Mouse (Mus musculus) brain, embryonic 14.5 days (tissue): ENCODE data around the gene Pde9a. TPM values are rescaled to one million over a fixed set of nuclear protein-coding genes. Genes with fewer than 3 reads are reported as not detected.

ENCODE experiments used
- DNase-seq: peaks from one replicate; pipeline ENCODE4 v3.0.0-alpha.2; 2011; ENCODE audit warnings: low read depth
- CTCF ChIP-seq: fragments of 200-500 bp; IDR thresholded peaks from 2 replicates; pipeline ENCODE4 v1.5.1; 2012; ENCODE audit warnings: inconsistent platforms, mild to moderate bottlenecking, moderate library complexity, borderline replicate concordance; ENCODE audit not compliant: insufficient read depth, insufficient read length; ENCODE audit errors: extremely low read depth
- POLR2A ChIP-seq: fragments of 200-500 bp; IDR thresholded peaks from 2 replicates; pipeline ENCODE4 v1.6.1; 2012; ENCODE audit warnings: mild to moderate bottlenecking, inconsistent platforms, borderline replicate concordance; ENCODE audit not compliant: poor library complexity, insufficient read depth, insufficient read length, severe bottlenecking; ENCODE audit errors: extremely low read depth
- polyA plus RNA-seq: library from polyadenylated mRNA; depleted of rRNA; stranded (reverse); fragments of >200 nt; gene quantifications from 2 replicates; pipeline ENCODE4 v1.2.3, GENCODE M21; 2012

The Pde9a gene
- polyA plus RNA-seq, 1 experiment = 60.9 TPM

DNA sequence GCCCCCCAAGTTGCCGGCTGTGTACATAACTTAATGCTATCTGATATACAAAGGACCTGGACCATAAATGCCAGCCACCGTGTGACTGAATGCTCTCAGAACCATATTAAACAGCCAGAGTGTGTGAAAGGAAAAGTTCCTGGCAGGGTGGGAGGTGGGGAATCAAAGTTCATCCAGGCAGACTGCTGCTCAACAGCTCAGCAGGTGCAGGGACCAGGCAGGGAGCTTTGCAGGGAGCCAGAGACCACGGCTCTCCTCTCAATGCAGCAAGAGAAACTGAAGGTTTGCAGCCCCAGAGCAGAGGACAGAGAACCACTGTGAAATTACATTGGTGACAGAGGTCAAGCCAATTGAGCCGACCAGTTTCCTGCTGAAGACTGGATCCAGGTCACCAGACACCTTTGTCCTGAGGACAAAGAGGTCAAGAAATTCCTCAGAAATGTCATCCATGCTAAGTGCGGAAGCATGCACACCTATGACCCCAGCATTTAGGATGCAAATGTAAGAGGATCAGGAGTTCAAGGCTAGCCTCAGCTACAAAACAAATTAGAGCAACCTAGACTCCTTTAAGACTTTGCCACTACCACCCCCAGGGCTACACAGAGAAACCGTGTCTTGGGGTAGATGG is 101.5 kb downstream of the Pde9a start:
- TF ChIP-seq POLR2A = no peak
- TF ChIP-seq CTCF = no peak
- no peak for DNase-seq

DNA sequence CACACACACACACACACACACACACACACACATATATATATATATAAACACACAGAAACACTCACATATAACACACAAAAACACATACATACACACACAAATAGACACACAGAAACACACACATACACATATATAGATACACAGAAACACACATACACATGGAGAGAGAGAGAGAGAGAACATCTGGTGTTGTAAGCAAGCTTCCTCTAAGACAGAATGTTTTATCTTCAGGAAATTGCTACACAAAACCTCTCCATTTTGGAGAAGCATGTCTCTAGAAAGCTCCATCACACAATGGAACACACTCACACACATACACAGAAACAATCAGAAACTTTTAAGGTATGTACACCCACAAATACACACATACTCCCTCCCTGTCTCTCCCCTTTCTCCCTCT is 105.3 kb downstream of the Pde9a start:
- no peak for DNase-seq
- TF ChIP-seq POLR2A = no peak
- TF ChIP-seq CTCF = no peak

DNA sequence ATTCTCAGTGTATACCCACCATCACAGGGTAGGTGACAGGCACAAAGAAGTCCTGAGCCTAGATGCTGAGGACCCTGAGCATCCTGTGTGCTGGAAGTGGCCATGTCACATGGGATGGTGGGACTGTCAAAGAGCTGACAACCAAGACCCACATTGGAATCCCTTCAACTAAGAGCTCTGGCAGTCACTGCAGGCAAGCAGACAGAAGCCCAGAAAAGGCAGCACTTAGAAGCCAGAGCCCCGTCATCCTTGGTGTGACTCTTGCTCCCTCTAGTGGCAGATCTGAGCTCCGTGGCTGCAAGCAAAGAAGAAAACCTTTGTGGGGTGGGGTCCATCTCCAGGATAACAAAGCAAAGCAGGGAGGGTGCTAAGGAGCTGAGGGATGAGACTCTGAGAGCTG is 106.4 kb downstream of the Pde9a start:
- peak; percentile 95 for DNase-seq
- peak; percentile 99 for TF ChIP-seq CTCF
- no peak for TF ChIP-seq POLR2A

DNA sequence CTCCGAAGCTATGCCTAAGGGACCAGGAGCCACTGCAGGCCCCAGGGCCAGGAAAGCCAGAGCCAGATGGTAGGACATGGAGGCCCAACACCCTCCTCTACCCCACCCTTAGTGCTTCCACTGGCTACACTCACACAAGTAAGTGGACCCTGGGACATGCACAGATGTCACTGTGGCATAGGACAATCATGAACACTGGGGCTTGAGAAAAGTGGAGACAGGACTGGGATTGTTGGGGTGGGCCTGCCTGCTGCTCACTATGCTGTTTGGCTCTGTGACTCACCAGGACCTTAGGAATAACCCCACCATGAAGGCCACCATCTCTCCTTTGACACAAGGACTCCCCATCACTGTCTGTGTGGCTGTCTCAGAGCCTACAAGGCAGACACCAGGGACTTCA is 109.0 kb downstream of the Pde9a start:
- TF ChIP-seq POLR2A (no peak), CTCF (no peak)
- no peak for DNase-seq

DNA sequence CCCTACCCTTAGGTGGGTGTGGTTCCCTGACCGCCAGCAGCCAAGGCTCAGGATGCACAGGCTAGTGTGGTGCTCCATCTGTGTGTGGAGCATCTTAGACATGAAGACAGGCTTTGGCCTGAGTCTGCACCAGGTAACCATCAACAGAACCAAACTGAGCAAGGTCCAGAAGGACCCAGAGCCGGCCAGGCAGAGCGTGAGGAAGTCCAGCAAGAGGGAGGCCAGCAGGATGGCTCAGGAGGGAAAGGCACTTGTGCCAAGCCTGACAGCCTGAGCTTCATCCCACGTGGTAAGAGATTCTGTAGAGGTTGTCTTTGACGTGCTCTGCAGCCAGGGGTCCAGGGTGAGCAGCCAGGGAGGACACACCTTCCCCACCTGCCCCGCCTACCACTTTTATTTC is 111.7 kb downstream of the Pde9a start:
- DNase-seq = no peak
- TF ChIP-seq POLR2A = no peak
- TF ChIP-seq CTCF = no peak

DNA sequence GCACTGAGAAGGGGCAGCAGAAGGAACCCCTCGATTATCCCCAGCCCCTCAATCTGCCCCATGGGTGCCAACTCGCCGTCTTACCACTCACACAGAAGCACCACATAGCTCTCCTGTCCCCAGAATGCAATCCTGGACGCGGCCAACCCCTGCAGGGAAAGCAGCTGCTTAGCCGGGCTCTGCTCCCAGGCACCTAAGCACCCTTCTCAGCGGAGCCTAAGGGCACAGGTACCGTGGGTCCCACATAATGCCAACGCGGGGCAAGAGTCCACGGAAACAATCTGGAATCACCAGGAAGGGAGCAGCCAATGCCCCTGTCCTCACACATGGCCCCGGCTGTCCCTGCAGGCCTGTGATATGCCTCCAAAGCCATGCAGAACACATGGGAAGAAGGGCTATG is 113.7 kb downstream of the Pde9a start:
- no peak for TF ChIP-seq POLR2A
- no peak for TF ChIP-seq CTCF
- DNase-seq = no peak

DNA sequence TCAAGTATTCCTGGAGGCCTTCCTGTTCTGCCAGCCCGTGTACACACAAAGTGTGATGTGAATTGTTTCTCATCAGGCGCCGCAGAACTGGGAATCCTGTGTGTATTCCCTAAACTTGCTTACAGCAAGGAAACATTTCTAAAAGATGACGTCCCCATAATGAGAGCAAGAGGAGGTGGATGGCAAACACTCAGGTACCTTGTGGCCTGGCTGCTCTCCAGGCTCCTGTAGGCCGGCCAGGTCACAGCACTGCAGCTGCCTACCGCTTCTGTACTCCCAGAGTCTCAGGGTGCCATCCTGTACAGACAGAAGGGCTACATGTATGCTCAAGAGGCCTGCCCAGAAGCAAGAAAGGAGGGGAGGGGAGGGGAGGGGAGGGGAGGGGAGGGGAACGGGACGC is 114.4 kb downstream of the Pde9a start:
- DNase-seq = no peak
- TF ChIP-seq POLR2A (no peak), CTCF (no peak)

DNA sequence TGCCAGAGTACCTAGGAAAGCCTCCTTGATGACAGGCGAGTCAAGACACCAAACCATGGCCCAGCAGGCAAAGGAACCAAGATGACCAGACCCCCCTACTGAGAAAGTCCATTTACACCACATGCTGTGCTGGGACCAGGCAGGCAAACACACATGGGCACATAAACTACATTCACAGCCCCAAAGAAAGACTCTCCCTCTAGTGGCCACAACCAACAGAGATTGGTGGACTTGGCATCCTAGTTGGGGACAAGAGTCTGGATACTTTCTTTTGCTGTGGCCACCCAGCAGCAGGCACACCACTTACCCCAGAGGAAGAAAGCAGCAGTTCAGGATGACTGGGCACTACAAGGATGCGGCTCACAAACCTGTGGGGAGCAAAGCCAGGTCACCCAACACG is 114.9 kb downstream of the Pde9a start:
- DNase-seq = no peak
- TF ChIP-seq CTCF (no peak), POLR2A (no peak)

DNA sequence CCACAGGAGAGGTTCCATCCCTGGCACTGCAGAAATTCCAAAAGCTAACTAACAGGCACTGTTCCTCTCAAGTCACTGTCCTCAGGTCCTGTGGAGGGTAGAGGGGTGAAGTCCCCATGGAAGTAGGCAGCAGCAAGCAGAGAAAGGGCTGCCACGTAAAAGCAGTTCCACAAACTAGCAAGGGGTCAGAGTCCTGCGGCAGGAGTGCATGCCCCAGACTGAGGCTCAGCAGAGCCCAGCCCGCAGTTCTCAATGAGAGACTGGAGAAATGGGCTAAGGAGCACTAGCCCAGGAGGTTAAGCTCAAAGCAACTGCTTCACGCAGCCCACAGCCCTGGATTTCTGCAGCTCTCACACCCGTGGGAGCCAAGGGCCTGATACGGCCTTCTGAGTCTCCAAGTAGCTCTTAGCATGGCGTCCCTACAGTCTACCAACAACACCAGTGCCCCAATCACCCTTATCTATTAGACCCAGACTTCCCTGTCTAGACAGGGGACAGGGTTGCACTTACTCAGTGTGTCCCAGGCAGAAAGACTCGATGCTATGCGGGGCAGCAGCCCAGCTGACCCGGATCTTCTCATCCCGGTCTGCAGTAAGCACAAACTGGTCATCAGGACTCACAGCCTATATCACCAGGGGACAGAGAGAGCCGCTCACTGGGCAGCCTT is 116.4 kb downstream of the Pde9a start:
- no peak for TF ChIP-seq CTCF
- no peak for TF ChIP-seq POLR2A
- DNase-seq = no peak

DNA sequence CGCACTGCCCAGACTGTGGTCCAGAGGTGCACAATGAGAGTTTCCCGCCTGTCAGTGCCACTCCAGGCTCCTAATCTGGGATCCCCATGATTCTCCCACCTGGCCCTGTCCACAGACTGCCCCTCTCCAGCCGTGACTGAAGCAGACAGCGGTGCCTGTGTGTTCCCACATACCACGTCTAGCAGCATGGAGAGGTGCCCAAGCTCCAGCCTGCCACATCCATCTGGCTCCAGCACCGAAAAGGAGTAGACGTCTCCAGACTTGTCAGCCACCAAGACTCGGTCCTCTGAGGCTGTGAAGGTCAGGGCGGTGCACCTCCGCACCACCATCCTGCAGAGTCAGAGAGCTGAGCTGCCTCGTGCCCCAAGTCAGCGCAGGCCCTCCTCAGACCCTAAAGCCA is 117.3 kb downstream of the Pde9a start:
- TF ChIP-seq POLR2A = no peak
- TF ChIP-seq CTCF = no peak
- no peak for DNase-seq

DNA sequence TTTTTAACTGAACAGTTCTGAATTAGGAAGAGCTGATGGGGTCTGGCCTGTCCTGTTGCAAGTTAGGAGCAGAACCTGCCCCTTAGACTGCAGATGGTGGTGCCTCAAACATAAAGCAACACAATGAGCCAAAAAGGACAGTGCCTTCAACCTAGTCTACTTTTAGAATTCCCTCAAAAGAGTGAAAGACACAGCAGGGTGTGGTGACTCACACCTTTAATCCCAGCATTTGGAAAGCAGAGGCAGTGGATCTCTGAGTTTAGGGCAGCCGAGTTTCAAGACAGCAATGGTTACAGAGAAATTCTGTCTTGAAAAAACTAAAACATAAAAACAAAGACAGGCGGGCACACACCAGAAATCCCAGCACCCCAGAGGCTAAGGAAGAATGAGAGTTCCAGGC is 117.9 kb downstream of the Pde9a start:
- DNase-seq = no peak
- TF ChIP-seq POLR2A = no peak
- no peak for TF ChIP-seq CTCF

DNA sequence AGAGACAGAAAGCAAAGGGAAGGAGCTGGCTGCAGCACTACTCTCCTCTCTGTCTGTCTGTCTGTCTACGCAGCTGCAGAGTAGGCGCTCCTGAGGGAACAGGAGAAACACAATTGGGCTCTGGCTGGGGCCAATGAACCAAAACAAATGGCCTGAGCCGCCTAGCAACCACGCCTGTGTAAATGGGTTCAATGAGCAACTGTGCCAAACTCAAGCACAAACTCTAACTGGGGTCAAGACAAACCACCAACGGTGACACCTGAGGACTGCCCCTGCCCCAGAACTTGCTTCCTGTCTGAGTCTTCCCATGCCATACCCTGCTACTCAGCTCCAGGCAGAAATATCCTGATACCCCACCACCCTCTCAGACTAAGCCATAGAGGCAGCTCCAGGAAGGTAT is 119.0 kb downstream of the Pde9a start:
- TF ChIP-seq CTCF (no peak), POLR2A (no peak)
- DNase-seq = no peak
